Mouse (Mus musculus): ENCODE data around the gene Cox19. TPM values are rescaled to one million over a fixed set of nuclear protein-coding genes. Genes with fewer than 3 reads are reported as not detected.

The Cox19 gene
- polyA plus RNA-seq, 1 experiment from 2014 or later = 113 TPM

DNA sequence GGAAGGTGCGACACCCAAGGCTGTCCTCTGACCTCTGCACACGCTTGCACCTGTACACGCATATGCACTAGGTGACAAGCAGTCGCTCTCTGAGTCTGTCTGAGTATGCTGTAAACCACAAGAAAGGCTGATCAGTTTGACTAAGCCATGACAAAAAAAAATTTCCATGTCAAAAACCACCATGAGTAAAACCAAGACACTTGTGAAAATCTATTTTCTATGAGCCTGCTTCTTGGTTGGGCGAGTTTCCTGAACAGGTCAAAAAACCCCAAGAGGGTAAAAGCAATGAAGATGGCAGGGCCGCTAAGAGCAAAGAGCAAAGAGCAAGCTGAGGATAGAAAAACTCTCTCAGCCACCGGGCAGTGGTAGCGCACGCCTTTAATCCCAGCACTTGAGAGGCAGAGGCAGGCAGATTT is 47.6 kb downstream of the Cox19 start:
- H3K4me3 ChIP-seq (ENCODE audit: low read depth, low read length) = no peak overlapping the region
- H3K4me2 ChIP-seq (ENCODE audit: low read depth, low read length) = no peak overlapping the region
- no peaks in the 10 kb centered on the region for H3K9me3 ChIP-seq (ENCODE audit: control insufficient read depth, low read length)
- H3K9ac ChIP-seq (replicated peaks; ENCODE audit: low read depth, low read length) = no peak overlapping the region
- H3K4me1 ChIP-seq (ENCODE audit: control insufficient read depth, insufficient read depth, low read length) = no peaks in the 10 kb centered on the region
- no peak overlapping the region for H3K27ac ChIP-seq (ENCODE audit: low read depth, low read length)
- no peak for ATAC-seq (ENCODE audit: low read depth)
- H3K36me3 ChIP-seq (ENCODE audit: control insufficient read depth, insufficient read depth, low read length) = no peaks in the 10 kb centered on the region
- 92% methylated on average over 9 of the region's 9 CpGs for WGBS
- H3K27me3 ChIP-seq (ENCODE audit: control insufficient read depth, insufficient read depth, low read length) = no peaks in the 10 kb centered on the region

- no peaks in the 10 kb centered on the region for H3K36me3 ChIP-seq (ENCODE audit: control insufficient read depth, insufficient read depth, low read length)
- WGBS = 89% methylated on average over 6 of the region's 6 CpGs
- no peak overlapping the region for H3K9ac ChIP-seq (replicated peaks; ENCODE audit: low read depth, low read length)
- no peak overlapping the region for H3K4me3 ChIP-seq (ENCODE audit: low read depth, low read length)
- no peaks in the 10 kb centered on the region for H3K27me3 ChIP-seq (ENCODE audit: control insufficient read depth, insufficient read depth, low read length)
- no peaks in the 10 kb centered on the region for H3K4me1 ChIP-seq (ENCODE audit: control insufficient read depth, insufficient read depth, low read length)
- no peaks in the 10 kb centered on the region for H3K9me3 ChIP-seq (ENCODE audit: control insufficient read depth, low read length)
- no peak overlapping the region for H3K4me2 ChIP-seq (ENCODE audit: low read depth, low read length)
- no peak for ATAC-seq (ENCODE audit: low read depth)
- H3K27ac ChIP-seq (ENCODE audit: low read depth, low read length) = no peak overlapping the region
These were observed 49.1 kb downstream of the Cox19 start for GRCm38 (mm10) chr5:139302101-139302500.

GRCm38 (mm10) chr5:139297745-139298144 is 53.5 kb downstream of the Cox19 start:
- 74% methylated on average over 5 of the region's 5 CpGs for WGBS

GRCm38 (mm10) chr5:139297092-139297491 is 54.1 kb downstream of the Cox19 start:
- no peak overlapping the region for H3K4me3 ChIP-seq (ENCODE audit: low read depth, low read length)
- H3K9me3 ChIP-seq (ENCODE audit: control insufficient read depth, low read length) = no peaks in the 10 kb centered on the region
- H3K36me3 ChIP-seq (ENCODE audit: control insufficient read depth, insufficient read depth, low read length) = no peaks in the 10 kb centered on the region
- H3K27me3 ChIP-seq (ENCODE audit: control insufficient read depth, insufficient read depth, low read length) = no peaks in the 10 kb centered on the region
- WGBS = 90% methylated on average over 10 of the region's 10 CpGs
- no peaks in the 10 kb centered on the region for H3K4me1 ChIP-seq (ENCODE audit: control insufficient read depth, insufficient read depth, low read length)
- H3K4me2 ChIP-seq (ENCODE audit: low read depth, low read length) = no peak overlapping the region
- no peak overlapping the region for H3K27ac ChIP-seq (ENCODE audit: low read depth, low read length)
- ATAC-seq (ENCODE audit: low read depth) = no peak
- no peak overlapping the region for H3K9ac ChIP-seq (replicated peaks; ENCODE audit: low read depth, low read length)

More at GRCm38 (mm10) chr5:139297745-139298144, 53.5 kb downstream of the Cox19 start:
- Histone ChIP-seq H3K36me3 (ENCODE audit: control insufficient read depth, insufficient read depth, low read length) (no peaks in the 10 kb centered on the region), H3K27ac (ENCODE audit: low read depth, low read length) (no peak overlapping the region), H3K4me2 (ENCODE audit: low read depth, low read length) (no peak overlapping the region), H3K4me3 (ENCODE audit: low read depth, low read length) (no peak overlapping the region), H3K9me3 (ENCODE audit: control insufficient read depth, low read length) (no peaks in the 10 kb centered on the region), H3K9ac (replicated peaks; ENCODE audit: low read depth, low read length) (no peak overlapping the region), H3K4me1 (ENCODE audit: control insufficient read depth, insufficient read depth, low read length) (no peaks in the 10 kb centered on the region), H3K27me3 (ENCODE audit: control insufficient read depth, insufficient read depth, low read length) (no peaks in the 10 kb centered on the region)
- no peak for ATAC-seq (ENCODE audit: low read depth)

GRCm38 (mm10) chr5:139294089-139294488 is 57.1 kb downstream of the Cox19 start:
- ATAC-seq (ENCODE audit: low read depth) = no peak
- Histone ChIP-seq H3K27ac (ENCODE audit: low read depth, low read length) (no peak overlapping the region), H3K36me3 (ENCODE audit: control insufficient read depth, insufficient read depth, low read length) (no peaks in the 10 kb centered on the region), H3K9me3 (ENCODE audit: control insufficient read depth, low read length) (no peaks in the 10 kb centered on the region), H3K4me2 (ENCODE audit: low read depth, low read length) (no peak overlapping the region), H3K4me3 (ENCODE audit: low read depth, low read length) (no peak overlapping the region), H3K27me3 (ENCODE audit: control insufficient read depth, insufficient read depth, low read length) (no peaks in the 10 kb centered on the region), H3K9ac (replicated peaks; ENCODE audit: low read depth, low read length) (no peak overlapping the region), H3K4me1 (ENCODE audit: control insufficient read depth, insufficient read depth, low read length) (no peaks in the 10 kb centered on the region)
- WGBS = 84% methylated on average over 2 of the region's 2 CpGs

DNA sequence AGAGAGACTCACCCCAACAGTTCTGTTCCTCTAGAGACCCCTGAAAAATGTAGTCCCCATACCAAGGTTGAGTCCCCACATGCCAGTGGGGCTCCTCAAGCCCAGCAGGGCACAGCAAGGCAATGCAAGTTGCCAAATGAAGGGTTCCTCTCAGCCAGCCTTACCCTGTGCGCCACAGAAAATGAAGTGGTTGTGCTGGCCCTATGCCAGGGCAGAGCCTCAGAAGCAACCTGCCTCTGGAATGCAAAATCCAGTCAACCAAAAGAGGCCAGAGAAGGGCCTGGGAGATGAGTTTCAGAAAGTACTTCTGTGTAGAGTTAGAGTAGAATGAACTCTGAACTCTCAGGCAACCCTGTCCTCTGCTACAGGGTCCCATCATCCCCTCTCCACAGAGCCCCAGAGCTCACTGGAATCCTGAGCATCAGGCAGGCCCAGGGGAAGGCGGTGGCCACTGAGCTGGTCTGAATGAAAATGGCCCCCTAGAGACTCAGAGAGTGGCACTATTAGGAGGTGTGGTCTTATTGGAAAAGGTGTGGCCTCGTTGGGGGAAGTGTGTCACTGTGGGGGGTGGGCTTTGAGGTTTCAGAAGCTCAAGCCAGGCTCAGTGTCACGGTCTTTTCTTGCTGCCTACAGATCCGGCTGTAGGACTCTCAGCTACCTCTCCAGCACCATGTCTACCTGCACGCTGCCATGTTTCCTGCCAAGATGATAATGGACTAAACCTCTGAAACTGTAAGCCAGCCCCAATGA is 59.2 kb downstream of the Cox19 start:
- Histone ChIP-seq H3K27ac (ENCODE audit: low read depth, low read length) (no peak overlapping the region), H3K27me3 (ENCODE audit: control insufficient read depth, insufficient read depth, low read length) (no peaks in the 10 kb centered on the region), H3K9me3 (ENCODE audit: control insufficient read depth, low read length) (no peaks in the 10 kb centered on the region), H3K4me3 (ENCODE audit: low read depth, low read length) (no peak overlapping the region), H3K4me2 (ENCODE audit: low read depth, low read length) (no peak overlapping the region), H3K36me3 (ENCODE audit: control insufficient read depth, insufficient read depth, low read length) (no peaks in the 10 kb centered on the region), H3K9ac (replicated peaks; ENCODE audit: low read depth, low read length) (no peak overlapping the region), H3K4me1 (ENCODE audit: control insufficient read depth, insufficient read depth, low read length) (no peaks in the 10 kb centered on the region)
- WGBS = 66% methylated on average over 6 of the region's 6 CpGs
- no peak for ATAC-seq (ENCODE audit: low read depth)

DNA sequence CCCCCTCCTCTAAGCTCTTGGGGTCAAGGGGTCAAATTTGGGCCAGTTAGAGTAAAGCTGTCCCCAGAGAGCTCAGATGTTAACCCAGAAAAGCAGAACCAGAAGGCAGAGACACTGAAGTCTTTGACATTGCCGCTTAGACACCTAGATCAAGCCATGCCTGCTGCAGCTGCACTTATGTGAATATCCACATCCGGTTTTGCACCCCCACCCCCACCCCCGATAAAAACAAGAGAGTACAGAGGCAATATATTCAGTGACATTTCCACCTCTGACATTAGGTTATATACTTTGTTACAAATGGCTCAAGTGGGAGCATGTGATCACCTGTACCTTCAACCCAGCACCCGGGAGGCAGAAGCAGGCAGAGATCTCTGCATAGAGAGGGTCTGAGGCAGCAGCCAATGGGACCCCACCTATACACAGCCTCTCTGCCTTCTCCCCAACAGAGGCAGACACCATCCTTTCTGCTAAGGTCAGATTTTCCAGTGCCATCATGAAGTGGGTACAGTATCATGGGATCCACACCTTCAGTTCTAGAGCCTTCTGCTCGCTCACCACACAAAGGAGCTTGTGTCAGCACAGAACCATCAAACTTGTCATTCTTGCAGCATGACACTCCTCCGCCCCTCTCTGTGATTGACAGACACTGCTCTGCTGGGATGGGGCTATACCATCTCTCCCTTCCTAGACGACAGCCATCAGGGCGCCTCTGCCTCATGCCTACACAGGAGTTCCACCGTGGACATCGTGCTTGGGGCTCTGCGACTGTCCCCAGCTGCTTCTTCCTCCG is 60.6 kb downstream of the Cox19 start:
- H3K4me2 ChIP-seq (ENCODE audit: low read depth, low read length) = no peak overlapping the region
- no peak for ATAC-seq (ENCODE audit: low read depth)
- H3K9me3 ChIP-seq (ENCODE audit: control insufficient read depth, low read length) = no peaks in the 10 kb centered on the region
- H3K4me1 ChIP-seq (ENCODE audit: control insufficient read depth, insufficient read depth, low read length) = no peaks in the 10 kb centered on the region
- H3K9ac ChIP-seq (replicated peaks; ENCODE audit: low read depth, low read length) = no peak overlapping the region
- H3K4me3 ChIP-seq (ENCODE audit: low read depth, low read length) = no peak overlapping the region
- H3K27me3 ChIP-seq (ENCODE audit: control insufficient read depth, insufficient read depth, low read length) = no peaks in the 10 kb centered on the region
- H3K36me3 ChIP-seq (ENCODE audit: control insufficient read depth, insufficient read depth, low read length) = no peaks in the 10 kb centered on the region
- H3K27ac ChIP-seq (ENCODE audit: low read depth, low read length) = no peak overlapping the region
- WGBS = 88% methylated on average over 12 of the region's 12 CpGs

DNA sequence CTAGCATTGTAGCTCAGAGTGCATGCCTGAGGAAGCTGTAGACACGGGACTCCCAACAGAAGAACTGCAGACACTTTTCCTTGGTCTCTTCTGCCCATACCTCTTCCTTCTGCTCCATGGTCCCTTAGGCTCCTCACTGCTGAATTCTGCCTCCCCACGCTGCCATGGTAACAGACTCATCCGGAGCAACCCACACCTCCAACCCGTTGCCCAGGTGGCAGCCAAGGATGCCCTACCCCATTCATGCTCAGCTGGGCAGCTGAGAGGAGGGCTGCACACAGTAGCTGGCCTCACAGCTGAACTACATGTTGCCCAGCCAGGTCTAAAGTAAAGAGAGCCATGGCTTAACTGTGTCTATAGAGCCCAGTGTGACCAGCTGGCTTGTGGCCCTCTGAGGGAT is 62.6 kb downstream of the Cox19 start:
- 74% methylated on average over 4 of the region's 4 CpGs for WGBS

DNA sequence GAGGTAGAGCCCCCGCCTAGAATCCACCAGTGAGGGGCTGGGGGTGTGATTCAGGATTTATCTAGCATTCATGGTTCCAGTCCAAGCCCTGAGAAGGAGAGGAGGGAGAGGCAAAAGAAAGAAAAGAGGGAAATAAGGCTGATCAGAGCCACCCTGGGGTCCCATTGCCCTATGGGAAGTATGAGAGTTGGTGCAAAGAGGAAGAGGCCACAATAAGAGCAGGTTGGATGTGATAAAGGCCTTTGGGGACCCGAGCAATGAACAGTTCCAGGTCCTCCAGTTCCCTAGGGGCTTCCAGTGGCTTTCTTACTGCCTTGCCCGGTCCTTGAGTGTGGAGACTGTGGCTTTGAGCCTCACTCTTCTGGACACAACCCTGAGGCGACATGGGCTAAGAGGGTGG is 63.4 kb downstream of the Cox19 start:
- Histone ChIP-seq H3K4me3 (ENCODE audit: low read depth, low read length) (no peak overlapping the region), H3K36me3 (ENCODE audit: control insufficient read depth, insufficient read depth, low read length) (no peaks in the 10 kb centered on the region), H3K27me3 (ENCODE audit: control insufficient read depth, insufficient read depth, low read length) (no peaks in the 10 kb centered on the region), H3K9ac (replicated peaks; ENCODE audit: low read depth, low read length) (no peak overlapping the region), H3K4me1 (ENCODE audit: control insufficient read depth, insufficient read depth, low read length) (no peaks in the 10 kb centered on the region), H3K27ac (ENCODE audit: low read depth, low read length) (no peak overlapping the region), H3K9me3 (ENCODE audit: control insufficient read depth, low read length) (no peaks in the 10 kb centered on the region), H3K4me2 (ENCODE audit: low read depth, low read length) (no peak overlapping the region)
- WGBS = 84% methylated on average over 4 of the region's 4 CpGs
- ATAC-seq (ENCODE audit: low read depth) = no peak

More for the DNA sequence above, 62.6 kb downstream of the Cox19 start:
- ATAC-seq (ENCODE audit: low read depth) = no peak
- Histone ChIP-seq H3K4me3 (ENCODE audit: low read depth, low read length) (no peak overlapping the region), H3K36me3 (ENCODE audit: control insufficient read depth, insufficient read depth, low read length) (no peaks in the 10 kb centered on the region), H3K27ac (ENCODE audit: low read depth, low read length) (no peak overlapping the region), H3K4me1 (ENCODE audit: control insufficient read depth, insufficient read depth, low read length) (no peaks in the 10 kb centered on the region), H3K4me2 (ENCODE audit: low read depth, low read length) (no peak overlapping the region), H3K27me3 (ENCODE audit: control insufficient read depth, insufficient read depth, low read length) (no peaks in the 10 kb centered on the region), H3K9ac (replicated peaks; ENCODE audit: low read depth, low read length) (no peak overlapping the region), H3K9me3 (ENCODE audit: control insufficient read depth, low read length) (no peaks in the 10 kb centered on the region)
